Mouse (Mus musculus): ENCODE results near the gene Smarcc1.

- no peak for TF ChIP-seq CTCF (IDR thresholded peaks at IDR 0.05; ENCODE audit: low read depth)
- no peak for TF ChIP-seq EP300 (IDR thresholded peaks at IDR 0.05; ENCODE audit: low read depth)
These were observed 128.8 kb downstream of the Smarcc1 start for GRCm38 (mm10) chr9:110246321-110246640.
